Mouse (Mus musculus): Measurements from ENCODE around the gene Ppp1r3g. TPM values are rescaled to one million over a fixed set of nuclear protein-coding genes. Genes with fewer than 3 reads are reported as not detected.

Gene Ppp1r3g
- polyA plus RNA-seq, 1 experiment from 2014 or later, result 0.05 TPM

- no peak overlapping the region for H3K9ac ChIP-seq (ENCODE audit: low read length)
- H3K27ac ChIP-seq (replicated peaks), result no peak overlapping the region
- H3K9me3 ChIP-seq (ENCODE audit: control insufficient read depth, low read length), result no peaks in the 10 kb centered on the region
- WGBS, result 90% methylated on average over 4 of the region's 4 CpGs
- ATAC-seq (ENCODE audit: low FRiP score, low TSS enrichment) (no peak), DNase-seq (ENCODE audit: low spot score) (no peak)
- H3K4me1 ChIP-seq (replicated peaks; ENCODE audit: control insufficient read depth, insufficient read depth), result no peaks in the 10 kb centered on the region
- H3K27me3 ChIP-seq (ENCODE audit: control insufficient read depth, insufficient read depth, low read length), result no peaks in the 10 kb centered on the region
- H3K4me2 ChIP-seq (replicated peaks; ENCODE audit: low read depth), result no peak overlapping the region
- H3K4me3 ChIP-seq (ENCODE audit: low read depth, low read length), result no peak overlapping the region
- TF ChIP-seq EP300 (optimal IDR thresholded peaks at IDR 0.05) (no peak), CTCF (IDR thresholded peaks at IDR 0.05; ENCODE audit: low read depth) (no peak)
- H3K36me3 ChIP-seq (ENCODE audit: control insufficient read depth, insufficient read depth, low read length), result no peaks in the 10 kb centered on the region
Measured at GRCm38 (mm10) chr13:35997606-35998005, 39.0 kb downstream of the Ppp1r3g start.

GRCm38 (mm10) chr13:36000798-36001197 is 42.2 kb downstream of the Ppp1r3g start:
- DNase-seq (ENCODE audit: low spot score), result no peak
- Histone ChIP-seq H3K9ac (ENCODE audit: low read length) (no peak overlapping the region), H3K4me3 (ENCODE audit: low read depth, low read length) (no peak overlapping the region), H3K4me2 (replicated peaks; ENCODE audit: low read depth) (no peak overlapping the region), H3K27ac (replicated peaks) (no peak overlapping the region), H3K4me1 (replicated peaks; ENCODE audit: control insufficient read depth, insufficient read depth) (no peaks in the 10 kb centered on the region), H3K27me3 (ENCODE audit: control insufficient read depth, insufficient read depth, low read length) (no peaks in the 10 kb centered on the region), H3K9me3 (ENCODE audit: control insufficient read depth, low read length) (no peaks in the 10 kb centered on the region), H3K36me3 (ENCODE audit: control insufficient read depth, insufficient read depth, low read length) (no peaks in the 10 kb centered on the region)
- 55% methylated on average over 1 of the region's 1 CpGs for WGBS
- no peak for ATAC-seq (ENCODE audit: low FRiP score, low TSS enrichment)
- no peak for TF ChIP-seq EP300 (optimal IDR thresholded peaks at IDR 0.05)
- TF ChIP-seq CTCF (IDR thresholded peaks at IDR 0.05; ENCODE audit: low read depth), result no peak

GRCm38 (mm10) chr13:36009981-36010380 is 51.3 kb downstream of the Ppp1r3g start:
- no peaks in the 10 kb centered on the region for H3K36me3 ChIP-seq (ENCODE audit: control insufficient read depth, insufficient read depth, low read length)
- no peak for ATAC-seq (ENCODE audit: low FRiP score, low TSS enrichment)
- H3K4me1 ChIP-seq (replicated peaks; ENCODE audit: control insufficient read depth, insufficient read depth), result no peaks in the 10 kb centered on the region
- WGBS, result 53% methylated on average over 2 of the region's 2 CpGs
- TF ChIP-seq EP300 (optimal IDR thresholded peaks at IDR 0.05), result no peak
- TF ChIP-seq CTCF (IDR thresholded peaks at IDR 0.05; ENCODE audit: low read depth), result no peak
- H3K27ac ChIP-seq (replicated peaks), result no peak overlapping the region
- H3K4me3 ChIP-seq (ENCODE audit: low read depth, low read length), result no peak overlapping the region
- DNase-seq (ENCODE audit: low spot score), result no peak
- H3K27me3 ChIP-seq (ENCODE audit: control insufficient read depth, insufficient read depth, low read length), result no peaks in the 10 kb centered on the region
- no peak overlapping the region for H3K4me2 ChIP-seq (replicated peaks; ENCODE audit: low read depth)
- H3K9ac ChIP-seq (ENCODE audit: low read length), result no peak overlapping the region
- no peaks in the 10 kb centered on the region for H3K9me3 ChIP-seq (ENCODE audit: control insufficient read depth, low read length)

GRCm38 (mm10) chr13:36015636-36016035 is 57.0 kb downstream of the Ppp1r3g start:
- TF ChIP-seq EP300 (optimal IDR thresholded peaks at IDR 0.05) (no peak), CTCF (IDR thresholded peaks at IDR 0.05; ENCODE audit: low read depth) (no peak)
- Histone ChIP-seq H3K9ac (ENCODE audit: low read length) (no peak overlapping the region), H3K36me3 (ENCODE audit: control insufficient read depth, insufficient read depth, low read length) (no peaks in the 10 kb centered on the region), H3K27ac (replicated peaks) (no peak overlapping the region), H3K27me3 (ENCODE audit: control insufficient read depth, insufficient read depth, low read length) (no peaks in the 10 kb centered on the region), H3K9me3 (ENCODE audit: control insufficient read depth, low read length) (no peaks in the 10 kb centered on the region), H3K4me2 (replicated peaks; ENCODE audit: low read depth) (no peak overlapping the region), H3K4me3 (ENCODE audit: low read depth, low read length) (no peak overlapping the region), H3K4me1 (replicated peaks; ENCODE audit: control insufficient read depth, insufficient read depth) (no peaks in the 10 kb centered on the region)
- 61% methylated on average over 3 of the region's 3 CpGs for WGBS
- no peak for ATAC-seq (ENCODE audit: low FRiP score, low TSS enrichment)
- DNase-seq (ENCODE audit: low spot score), result no peak

- no peak for DNase-seq (ENCODE audit: low spot score)
- Histone ChIP-seq H3K4me1 (replicated peaks; ENCODE audit: control insufficient read depth, insufficient read depth) (no peaks in the 10 kb centered on the region), H3K9me3 (ENCODE audit: control insufficient read depth, low read length) (no peaks in the 10 kb centered on the region), H3K27me3 (ENCODE audit: control insufficient read depth, insufficient read depth, low read length) (no peaks in the 10 kb centered on the region), H3K27ac (replicated peaks) (no peak overlapping the region), H3K36me3 (ENCODE audit: control insufficient read depth, insufficient read depth, low read length) (no peaks in the 10 kb centered on the region), H3K4me3 (ENCODE audit: low read depth, low read length) (no peak overlapping the region), H3K9ac (ENCODE audit: low read length) (no peak overlapping the region), H3K4me2 (replicated peaks; ENCODE audit: low read depth) (no peak overlapping the region)
- TF ChIP-seq EP300 (optimal IDR thresholded peaks at IDR 0.05) (no peak), CTCF (IDR thresholded peaks at IDR 0.05; ENCODE audit: low read depth) (no peak)
- WGBS, result 83% methylated on average over 2 of the region's 2 CpGs
- ATAC-seq (ENCODE audit: low FRiP score, low TSS enrichment), result no peak
Measured at GRCm38 (mm10) chr13:36018017-36018416, 59.4 kb downstream of the Ppp1r3g start.

GRCm38 (mm10) chr13:36019309-36020274 is 61.0 kb downstream of the Ppp1r3g start:
- DNase-seq (ENCODE audit: low spot score), result peak; percentile 57
- Histone ChIP-seq H3K36me3 (ENCODE audit: control insufficient read depth, insufficient read depth, low read length) (no peaks in the 10 kb centered on the region), H3K9me3 (ENCODE audit: control insufficient read depth, low read length) (no peaks in the 10 kb centered on the region), H3K27me3 (ENCODE audit: control insufficient read depth, insufficient read depth, low read length) (no peaks in the 10 kb centered on the region), H3K9ac (ENCODE audit: low read length) (no peak overlapping the region), H3K4me1 (replicated peaks; ENCODE audit: control insufficient read depth, insufficient read depth) (no peaks in the 10 kb centered on the region), H3K4me3 (ENCODE audit: low read depth, low read length) (no peak overlapping the region), H3K27ac (replicated peaks) (no peak overlapping the region), H3K4me2 (replicated peaks; ENCODE audit: low read depth) (no peak overlapping the region)
- peak; percentile 83 for TF ChIP-seq CTCF (IDR thresholded peaks at IDR 0.05; ENCODE audit: low read depth)
- no peak for TF ChIP-seq EP300 (optimal IDR thresholded peaks at IDR 0.05)
- 50% methylated on average over 10 of the region's 10 CpGs for WGBS
- ATAC-seq (ENCODE audit: low FRiP score, low TSS enrichment), result no peak

Other genes with a start within 250 kb of the Ppp1r3g start
- 13.3 and 13.4 TPM in 2 replicates for gene Rpp40, start 52.5 kb upstream of the Ppp1r3g start, polyA plus RNA-seq (2015; fragmentation: Nextera tagmentation; extraction: Ambion mirVana)
- gene Fars2, start 158.6 kb downstream of the Ppp1r3g start, polyA plus RNA-seq (2015; fragmentation: Nextera tagmentation; extraction: Ambion mirVana), result 31.7 and 35.8 TPM in 2 replicates
- 20.7 and 20.9 TPM in 2 replicates for gene Lyrm4, start 158.7 kb downstream of the Ppp1r3g start, polyA plus RNA-seq (2015; fragmentation: Nextera tagmentation; extraction: Ambion mirVana)

Measured in stomach, postnatal 0 days (tissue).